Mouse (Mus musculus): ENCODE data around the gene Nckipsd.

Nckipsd gene

DNA sequence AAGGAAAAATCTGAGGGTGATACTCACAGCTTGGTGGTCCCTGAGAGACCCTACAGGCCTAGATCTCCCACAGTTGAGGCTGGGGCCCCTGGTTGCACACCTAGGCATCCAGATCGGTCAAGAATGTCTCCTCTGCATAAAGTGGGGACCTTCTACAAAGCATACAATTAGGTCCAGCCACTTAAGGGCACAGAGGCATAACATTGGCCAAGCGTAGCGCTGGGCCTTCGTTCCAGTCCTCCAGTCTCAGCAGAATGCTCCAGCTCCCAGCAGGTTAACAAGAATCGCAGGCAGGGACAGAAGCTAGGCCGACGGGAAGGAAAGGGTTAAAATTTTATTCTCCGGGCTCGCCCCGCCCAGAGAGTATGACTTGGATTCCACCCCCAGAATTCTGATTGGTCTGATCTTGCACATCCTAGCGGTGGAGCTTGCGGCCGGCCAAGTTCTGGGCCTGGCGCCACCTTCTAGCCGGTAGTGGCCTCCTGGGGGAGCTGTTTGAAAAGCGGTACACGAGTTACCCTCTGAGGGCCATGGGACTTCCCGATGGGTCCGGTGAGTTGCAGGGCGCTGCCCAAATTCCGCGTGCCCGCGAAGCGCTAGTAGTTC lies 45.6 kb downstream of the Nckipsd start:
- DNase-seq, result peak; percentile 89 to 92

- peak; percentile 87 to 88 for DNase-seq
Measured at GRCm38 (mm10) chr9:108854241-108854696, 46.1 kb downstream of the Nckipsd start.

- no peak for DNase-seq
Measured at GRCm38 (mm10) chr9:108855335-108855734, 47.2 kb downstream of the Nckipsd start.

DNA sequence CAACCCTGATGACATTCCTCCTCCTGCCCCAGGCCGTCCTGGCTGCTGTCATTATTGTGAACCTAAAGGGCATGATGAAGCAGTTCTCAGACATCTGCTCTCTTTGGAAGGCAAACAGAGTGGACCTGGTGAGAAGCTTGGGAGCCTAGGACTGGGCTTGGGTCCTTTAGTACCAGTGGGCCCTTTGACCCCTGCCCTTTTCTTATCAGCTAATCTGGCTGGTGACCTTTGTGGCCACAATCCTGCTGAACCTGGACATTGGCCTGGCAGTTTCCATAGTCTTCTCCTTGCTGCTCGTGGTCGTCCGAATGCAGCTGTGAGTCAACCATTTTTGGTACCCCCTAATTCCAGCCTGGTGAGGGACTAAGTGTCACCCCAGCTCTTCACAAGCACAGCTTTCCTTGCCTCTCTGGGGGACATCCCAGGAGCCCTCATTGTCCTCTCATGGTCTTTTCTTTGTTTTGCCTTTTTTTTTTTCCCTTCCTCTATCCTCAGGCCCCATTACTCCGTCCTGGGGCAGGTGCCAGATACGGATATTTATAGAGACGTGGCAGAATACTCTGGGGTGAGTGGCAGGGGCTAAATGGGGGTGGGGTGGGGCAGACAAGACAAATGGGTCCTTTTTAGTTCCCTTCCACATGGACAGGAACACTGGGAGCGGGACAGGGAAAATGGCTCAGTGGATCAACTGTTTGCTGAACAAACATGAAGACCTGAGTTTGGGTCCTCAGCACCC lies 50.8 kb downstream of the Nckipsd start:
- DNase-seq, result no peak
